Mouse (Mus musculus): ENCODE results near the gene Nacad.

Nacad gene

DNA sequence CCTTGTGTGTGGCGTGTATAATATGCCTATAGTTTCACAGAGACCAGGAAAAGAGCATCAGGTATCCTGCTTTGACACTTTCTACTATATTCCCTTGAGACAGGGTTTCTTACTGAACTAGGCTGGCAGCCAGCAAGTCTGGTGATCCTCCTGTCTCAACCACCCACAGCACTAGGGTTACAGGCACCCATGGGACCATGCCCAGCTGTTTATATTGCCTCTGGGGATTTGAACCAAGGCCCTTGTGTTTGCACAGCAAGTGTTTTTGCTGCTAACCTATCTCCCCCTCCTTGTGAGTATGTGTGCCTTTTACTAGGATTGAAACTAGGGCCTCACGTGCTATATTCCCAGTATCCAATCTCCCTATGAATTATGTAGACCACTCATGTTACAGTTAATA, 24.3 kb downstream of the Nacad start:
- DNase-seq (ENCODE audit: low spot score in 2 of 2) = no peak

DNA sequence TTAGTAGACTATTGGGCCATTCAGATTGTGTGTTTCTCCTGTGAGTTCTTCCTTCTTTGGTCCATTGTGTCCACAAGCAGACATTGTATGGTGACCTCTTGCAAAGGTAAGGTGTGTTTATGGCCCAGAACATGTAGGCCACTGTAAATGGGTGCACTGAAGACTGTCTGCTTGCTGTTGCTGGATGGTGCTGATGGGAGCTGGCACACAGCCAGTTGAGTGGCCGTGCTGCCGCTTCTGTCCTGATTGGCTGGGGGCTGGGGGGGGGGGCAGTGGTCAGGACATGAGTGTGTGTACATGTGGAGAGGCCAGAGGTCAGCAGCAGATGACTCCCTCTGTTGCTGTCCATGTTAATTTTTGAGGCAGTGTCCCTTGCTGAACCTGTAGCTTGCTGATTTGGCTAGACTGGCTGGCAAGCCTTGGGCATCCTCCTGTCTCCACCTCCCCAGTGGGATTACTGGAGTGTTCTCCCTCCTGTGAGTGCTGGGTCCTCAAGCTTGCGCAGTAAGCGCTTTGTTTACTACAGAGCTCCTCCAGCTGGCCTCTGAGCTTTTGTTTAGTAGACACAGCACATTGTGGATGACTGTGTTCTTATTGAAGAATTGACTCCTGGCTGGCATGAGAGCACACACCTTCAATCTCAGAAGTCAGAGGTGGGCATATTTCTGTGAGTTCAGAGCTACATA, 25.6 kb downstream of the Nacad start:
- DNase-seq (ENCODE audit: low spot score in 2 of 2) = no peak

GRCm38 (mm10) chr11:6579361-6579760, 26.5 kb downstream of the Nacad start:
- DNase-seq (ENCODE audit: low spot score in 2 of 2) = no peak

GRCm38 (mm10) chr11:6576151-6576550, 29.7 kb downstream of the Nacad start:
- no peak for DNase-seq (ENCODE audit: low spot score in 2 of 2)

- DNase-seq (ENCODE audit: low spot score in 2 of 2) = no peak
Observed at GRCm38 (mm10) chr11:6569410-6569777, 36.5 kb downstream of the Nacad start.

- DNase-seq (ENCODE audit: low spot score in 2 of 2) = peak in 1 of 2 experiments; percentile 45
Observed at GRCm38 (mm10) chr11:6568584-6569409, 37.1 kb downstream of the Nacad start.

- DNase-seq (ENCODE audit: low spot score in 2 of 2) = no peak
Observed at GRCm38 (mm10) chr11:6567951-6568350, 37.9 kb downstream of the Nacad start.

DNA sequence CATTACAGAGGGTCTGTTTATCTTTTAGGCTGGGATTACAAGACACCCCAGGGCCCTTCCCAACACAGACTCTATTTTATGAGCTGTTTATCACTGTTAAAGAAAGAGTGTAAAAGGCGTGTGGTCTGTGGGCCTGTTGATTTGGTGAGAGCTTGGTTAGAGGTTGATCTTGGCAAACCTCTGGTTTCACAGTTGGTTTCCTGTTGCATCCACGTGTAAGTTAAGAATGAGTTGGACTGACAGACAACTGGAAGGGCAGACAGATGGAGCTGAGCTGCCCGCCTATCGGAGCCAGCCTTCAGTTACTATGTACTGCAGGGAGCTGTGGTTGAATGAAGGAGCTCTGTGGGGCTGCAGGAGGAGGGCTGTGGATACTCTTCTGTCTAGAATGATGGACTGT, 39.4 kb downstream of the Nacad start:
- DNase-seq (ENCODE audit: low spot score in 2 of 2) = no peak

- DNase-seq (ENCODE audit: low spot score in 2 of 2) = no peak
Observed at GRCm38 (mm10) chr11:6563201-6563600, 42.7 kb downstream of the Nacad start.

- no peak for DNase-seq (ENCODE audit: low spot score in 2 of 2)
Observed at GRCm38 (mm10) chr11:6562359-6562758, 43.5 kb downstream of the Nacad start.

- no peak for DNase-seq (ENCODE audit: low spot score in 2 of 2)
Observed at GRCm38 (mm10) chr11:6561474-6561873, 44.4 kb downstream of the Nacad start.

- DNase-seq (ENCODE audit: low spot score in 2 of 2) = peak in 1 of 2 experiments; percentile 39
Observed at GRCm38 (mm10) chr11:6560655-6561360, 45.0 kb downstream of the Nacad start.

GRCm38 (mm10) chr11:6559996-6560395, 45.9 kb downstream of the Nacad start:
- no peak for DNase-seq (ENCODE audit: low spot score in 2 of 2)

DNA sequence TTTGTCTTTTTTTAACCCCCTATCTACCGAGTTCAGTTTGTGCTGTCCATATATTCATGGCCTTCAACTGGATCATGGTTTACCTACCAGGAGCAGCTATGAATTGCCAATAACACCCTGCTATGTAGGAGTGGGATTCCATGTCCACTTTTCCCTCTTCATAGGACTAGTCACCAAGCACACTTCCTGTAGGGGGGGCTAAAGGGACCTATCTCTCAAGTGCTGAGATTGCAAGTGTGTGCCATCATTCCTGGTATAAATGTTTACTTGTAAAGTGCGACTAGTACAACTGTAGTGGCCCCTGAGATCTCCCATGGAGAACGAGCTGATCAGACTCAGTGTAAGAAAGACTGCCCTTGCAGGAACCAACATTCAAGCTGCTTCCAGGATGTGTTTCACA, 47.6 kb downstream of the Nacad start:
- DNase-seq (ENCODE audit: low spot score in 2 of 2) = no peak

GRCm38 (mm10) chr11:6550201-6550600, 55.7 kb downstream of the Nacad start:
- DNase-seq (ENCODE audit: low spot score in 2 of 2) = no peak

GRCm38 (mm10) chr11:6549770-6550169, 56.1 kb downstream of the Nacad start:
- no peak for DNase-seq (ENCODE audit: low spot score in 2 of 2)
